Mouse (Mus musculus): ENCODE data around the gene Kndc1. TPM values are rescaled to one million over a fixed set of nuclear protein-coding genes. Genes with fewer than 3 reads are reported as not detected.

Gene Kndc1
- not detected in 4 replicates for total RNA-seq (2023)

DNA sequence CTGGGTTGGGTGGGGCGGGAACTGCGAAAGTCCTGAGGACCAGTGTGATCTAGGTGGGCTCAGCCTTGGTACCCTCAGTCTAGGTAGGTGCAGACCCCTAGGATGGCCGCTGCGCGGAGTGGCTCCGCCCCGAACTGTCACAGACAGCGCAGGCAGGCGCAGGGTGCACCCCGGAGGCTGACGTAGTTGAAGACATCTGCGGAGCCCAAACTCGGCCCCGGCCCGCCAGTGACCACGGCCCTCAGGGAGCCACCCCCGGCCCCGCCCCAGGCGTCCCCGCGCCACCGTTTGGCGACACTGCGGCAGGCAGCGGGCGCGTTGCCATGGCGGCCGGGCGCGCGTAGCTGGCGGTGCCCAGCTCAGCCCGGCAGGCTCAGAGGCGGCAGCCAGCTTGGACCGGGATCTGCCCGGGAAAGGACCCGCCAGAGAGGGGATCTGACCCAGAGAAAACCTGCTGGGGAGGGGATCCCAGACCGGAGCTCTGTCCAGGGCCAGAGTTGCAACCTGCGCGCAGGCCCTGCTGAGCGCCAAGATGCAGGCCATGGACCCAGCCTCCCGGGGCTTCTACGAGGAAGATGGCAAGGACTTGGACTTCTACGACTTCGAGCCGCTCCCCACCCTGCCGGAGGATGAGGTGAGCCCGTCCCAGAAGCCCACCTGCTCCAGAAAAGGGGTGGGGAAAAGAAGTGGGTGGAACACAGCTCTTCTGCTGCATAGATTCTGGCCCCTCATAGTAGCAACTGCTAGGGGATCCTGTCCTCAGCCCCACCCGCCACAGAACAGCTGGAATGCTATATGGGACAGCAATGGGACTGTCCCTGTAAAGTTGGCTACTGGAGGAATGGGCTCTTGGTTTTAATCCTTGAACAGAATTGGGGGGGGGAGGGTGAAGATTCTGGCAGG is at the start of gene Kndc1:
TSS of gene Kndc1 (plus strand) at position 42 of the 903 bp plus-strand sequence.

DNA sequence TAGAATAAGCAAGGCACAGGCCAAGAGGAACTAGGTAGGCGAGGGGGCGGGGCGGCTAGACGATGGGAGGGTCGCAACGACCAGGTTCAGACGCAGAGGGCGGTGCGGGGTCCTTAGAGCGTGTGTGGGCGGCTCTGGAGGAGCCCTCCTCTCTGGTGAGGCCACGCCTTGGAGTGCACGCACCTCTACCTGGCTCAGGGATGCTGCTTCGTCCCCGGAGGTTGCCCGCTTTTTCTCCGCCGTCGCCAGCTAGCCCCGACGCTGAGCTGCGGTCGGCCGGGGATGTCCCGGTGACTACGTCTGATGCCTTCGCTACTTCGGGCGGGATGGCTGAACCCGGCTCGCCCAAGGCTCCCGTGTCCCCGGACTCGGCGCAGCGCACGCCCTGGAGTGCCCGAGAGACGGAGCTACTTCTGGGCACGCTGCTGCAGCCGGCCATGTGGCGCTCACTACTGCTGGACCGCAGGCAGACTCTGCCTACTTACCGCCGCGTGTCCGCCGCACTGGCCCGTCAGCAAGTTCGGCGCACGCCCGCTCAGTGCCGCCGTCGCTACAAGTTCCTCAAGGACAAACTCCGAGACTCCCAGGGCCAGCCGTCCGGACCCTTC is 49.3 kb downstream of the Kndc1 start, which contains the start of gene Utf1:
TSS of gene Utf1 (plus strand) at position 116 of the 608 bp plus-strand sequence.

DNA sequence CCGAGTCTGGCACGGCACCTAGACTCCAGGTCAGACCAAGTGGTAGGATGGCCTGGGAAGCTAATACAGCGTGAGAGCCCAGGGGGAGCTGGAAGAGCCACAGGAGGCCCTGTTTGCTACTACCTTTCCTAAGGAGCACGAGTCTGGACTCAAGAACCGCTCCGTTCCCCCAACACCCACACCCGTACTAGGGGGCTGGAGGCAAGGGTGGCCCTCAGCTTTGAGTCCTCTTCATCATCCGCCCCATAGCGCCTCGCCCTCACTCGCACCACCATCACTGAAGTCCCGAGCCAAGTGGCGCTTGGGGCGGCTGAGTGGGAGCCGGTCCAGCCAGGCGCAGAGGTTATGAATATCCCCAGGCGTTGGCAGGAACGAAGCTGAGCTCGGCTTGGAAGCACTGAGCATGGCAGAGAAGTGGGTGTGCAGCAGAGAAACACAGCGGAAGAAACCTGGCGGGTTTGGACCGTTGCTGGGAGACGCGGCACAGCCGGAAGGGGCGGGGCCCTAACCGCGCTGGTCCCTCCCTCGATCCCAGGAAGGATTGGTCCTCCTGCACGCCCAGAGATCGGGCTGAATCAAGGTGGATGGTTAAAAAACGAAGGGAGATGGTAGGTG is 83.9 kb downstream of the Kndc1 start, which contains the start of gene 6430531B16Rik:
TSS of gene 6430531B16Rik (minus strand) at position 478 of the 615 bp plus-strand sequence.

Other genes with a start within 250 kb of the Kndc1 start
- gene Cfap46, start 210.9 kb upstream of the Kndc1 start, total RNA-seq (2023), result 0.26 TPM in 1 of 4 replicates, not detected in the others
- not detected in 4 replicates for gene Adgra1, start 60.5 kb upstream of the Kndc1 start, total RNA-seq (2023)
- 0.63 to 1.3 TPM (median 0.89 TPM) in 4 replicates for gene Utf1, start 49.1 kb downstream of the Kndc1 start, total RNA-seq (2023)
- gene 6430531B16Rik, start 84.1 kb downstream of the Kndc1 start, total RNA-seq (2023), result not detected in 4 replicates
- gene Adam8, start 97.9 kb downstream of the Kndc1 start, total RNA-seq (2023), result 1.6 to 4.4 TPM (median 3.1 TPM) in 4 replicates
- gene Zfp511, start 141.7 kb downstream of the Kndc1 start, total RNA-seq (2023), result 34.0 to 41.3 TPM (median 38.2 TPM) in 4 replicates
- gene Tubgcp2, start 142.0 kb downstream of the Kndc1 start, total RNA-seq (2023), result 32.0 to 37.6 TPM (median 35.1 TPM) in 4 replicates
- gene Msx3, start 154.4 kb downstream of the Kndc1 start, total RNA-seq (2023), result not detected in 4 replicates
- not detected in 4 replicates for gene Caly, start 187.9 kb downstream of the Kndc1 start, total RNA-seq (2023)
- gene Prap1, start 198.7 kb downstream of the Kndc1 start, total RNA-seq (2023), result not detected in 4 replicates
- gene Fuom, start 207.7 kb downstream of the Kndc1 start, total RNA-seq (2023), result 1.8 to 5.3 TPM (median 4.0 TPM) in 4 replicates
- gene Paox, start 221.1 kb downstream of the Kndc1 start, total RNA-seq (2023), result 3.1 to 4.2 TPM (median 3.5 TPM) in 4 replicates
- 22.1 to 27.3 TPM (median 23.2 TPM) in 4 replicates for gene Echs1, start 221.8 kb downstream of the Kndc1 start, total RNA-seq (2023)
- 11.6 to 23.1 TPM (median 20.5 TPM) in 4 replicates for gene Mtg1, start 242.9 kb downstream of the Kndc1 start, total RNA-seq (2023)

Measured in B cell, adult 62 days (primary cell).